Comparison of ENCODE assay signal across 13 mouse cellular contexts in genomic region chr19:40769341-40769770, GRCm38 (mm10). TPM values are rescaled to one million over a fixed set of nuclear protein-coding genes. Genes with fewer than 3 reads are reported as not detected.
A peak's percentile ranks its signal among the peaks of the same experiment; 100 is the strongest.
DNase-seq lines count a peak whose midpoint lies in the region; ATAC-seq and TF ChIP-seq lines count a peak whose summit lies in the region.
"Had no signal": no experiment of that assay in that cellular context is flagged by ENCODE, and none has a peak within 500 bp of the region (broad histone marks: within the 10 kb centered on the region; RNA-seq: fewer than 3 reads in every experiment).

No protein-coding gene starts in this region.

- DNase-seq in lung, adult 18-20 months: no peak
- peak; percentile 42 for DNase-seq in c-Kit-positive CD71-negative TER-119-negative erythroid progenitor cells, embryonic 14.5 days (ENCODE audit: low read depth)
- DNase-seq in spleen, postnatal 14 days (ENCODE audit: low spot score in 2 of 2): peak; percentile 51 to 59
- DNase-seq in layer of hippocampus, adult 2 months (ENCODE audit: low spot score in 2 of 2): no peak
- no peak for DNase-seq in Muller cell, postnatal 12 days (ENCODE audit: inconsistent ontology term)
- DNase-seq: kidney, adult 2 months; retina, postnatal 1 day; thymus, adult 2 months had no signal

- no peak overlapping the region for H3K4me2 ChIP-seq in lung, embryonic 15.5 days
- H3K4me2 ChIP-seq in intestine, embryonic 16.5 days (ENCODE audit: low read depth, low read length): no peak overlapping the region

- H3K27ac ChIP-seq in lung, embryonic 15.5 days: no peak overlapping the region
- H3K27ac ChIP-seq in intestine, embryonic 16.5 days (ENCODE audit: low read length): no peak overlapping the region
- H3K27ac ChIP-seq in layer of hippocampus, adult 2 months: no peak overlapping the region

- H3K27me3 ChIP-seq in lung, embryonic 15.5 days: no peaks in the 10 kb centered on the region
- H3K27me3 ChIP-seq in intestine, embryonic 16.5 days (replicated peaks; ENCODE audit: control insufficient read depth, insufficient read depth, low read length): no peaks in the 10 kb centered on the region

- H3K9me3 ChIP-seq in lung, embryonic 15.5 days: no peaks in the 10 kb centered on the region
- H3K9me3 ChIP-seq in intestine, embryonic 16.5 days (ENCODE audit: control insufficient read depth, low read length): no peaks in the 10 kb centered on the region

- peaks cover 14% of the 10 kb centered on the region for H3K4me1 ChIP-seq in lung, embryonic 15.5 days
- no peaks in the 10 kb centered on the region for H3K4me1 ChIP-seq in intestine, embryonic 16.5 days (ENCODE audit: control insufficient read depth, insufficient read depth, low read length)

- H3K9ac ChIP-seq in lung, embryonic 15.5 days: no peak overlapping the region
- no peak overlapping the region for H3K9ac ChIP-seq in intestine, embryonic 16.5 days (ENCODE audit: low read depth, low read length)

- H3K36me3 ChIP-seq in lung, embryonic 15.5 days: no peaks in the 10 kb centered on the region
- no peaks in the 10 kb centered on the region for H3K36me3 ChIP-seq in intestine, embryonic 16.5 days (ENCODE audit: control insufficient read depth, insufficient read depth, low read length)

- no peak overlapping the region for H3K4me3 ChIP-seq in lung, embryonic 15.5 days
- H3K4me3 ChIP-seq in intestine, embryonic 16.5 days (ENCODE audit: low read length): no peak overlapping the region
- H3K4me3 ChIP-seq in layer of hippocampus, adult 2 months: no peak overlapping the region

- WGBS in lung, embryonic 15.5 days: 13% methylated on average over 7 of the region's 7 CpGs
- WGBS in intestine, embryonic 16.5 days: 18% methylated on average over 7 of the region's 7 CpGs

- ATAC-seq in lung, embryonic 15.5 days (ENCODE audit: borderline replicate concordance, extremely low read depth, low FRiP score, low TSS enrichment): peak; percentile 42; the same call in 1 of the 2 replicates
- peak; percentile 36; the same call in 1 of the 2 replicates for ATAC-seq in intestine, embryonic 16.5 days
- ATAC-seq: midbrain, embryonic 16.5 days; Patski had no signal

- no peak for TF ChIP-seq CTCF in layer of hippocampus, adult 2 months (conservative IDR thresholded peaks at IDR 0.05)

RNA-seq across cellular contexts. Expression of gene Cc2d2b, which starts 20.8 kb away (rescaled TPM):
- polyA plus RNA-seq in lung, embryonic 15.5 days (2015; fragmentation: Nextera tagmentation; extraction: Ambion mirVana): 0.04 and 0.17 TPM in 2 replicates
- polyA plus RNA-seq in intestine, embryonic 16.5 days (2015; fragmentation: Nextera tagmentation; extraction: Ambion mirVana): not detected in 2 replicates
- total RNA-seq in layer of hippocampus, adult 2 months (2021): under 1 TPM; 0.32 to 0.72 TPM
- polyA plus RNA-seq: embryonic facial prominence, embryonic 14.5 days; kidney, adult 2 months; Patski; thymus, adult 2 months had no signal

Comparison
In these comparisons a context has a peak if more than half of its experiments do, and no peak if none do; other contexts are left out.
1. DNase-seq: peak in c-Kit-positive CD71-negative TER-119-negative erythroid progenitor cells, embryonic 14.5 days (single experiment) and spleen, postnatal 14 days (2 of 2); none in lung, adult 18-20 months (0 of 2), layer of hippocampus, adult 2 months (0 of 2) and Muller cell, postnatal 12 days (single experiment).